Mouse (Mus musculus): ENCODE data around the gene Mindy4.
A peak's percentile ranks its signal among the peaks of the same experiment; 100 is the strongest.

The Mindy4 gene

GRCm38 (mm10) chr6:55338934-55339825 is 136.0 kb downstream of the Mindy4 start:
- no peak for DNase-seq (ENCODE audit: low read depth, low spot score)

GRCm38 (mm10) chr6:55341688-55342087 is 138.5 kb downstream of the Mindy4 start:
- DNase-seq (ENCODE audit: low read depth, low spot score), result no peak

- DNase-seq (ENCODE audit: low read depth, low spot score), result no peak
Measured at GRCm38 (mm10) chr6:55342328-55342727, 139.1 kb downstream of the Mindy4 start.

- no peak for DNase-seq (ENCODE audit: low read depth, low spot score)
Measured at GRCm38 (mm10) chr6:55343446-55343845, 140.3 kb downstream of the Mindy4 start.

- no peak for DNase-seq (ENCODE audit: low read depth, low spot score)
Measured at GRCm38 (mm10) chr6:55344291-55345016, 141.3 kb downstream of the Mindy4 start.

GRCm38 (mm10) chr6:55345264-55345663 is 142.1 kb downstream of the Mindy4 start:
- DNase-seq (ENCODE audit: low read depth, low spot score), result no peak

GRCm38 (mm10) chr6:55346491-55346890 is 143.3 kb downstream of the Mindy4 start:
- DNase-seq (ENCODE audit: low read depth, low spot score), result no peak

GRCm38 (mm10) chr6:55347711-55348571 is 144.8 kb downstream of the Mindy4 start:
- no peak for DNase-seq (ENCODE audit: low read depth, low spot score)

- DNase-seq (ENCODE audit: low read depth, low spot score), result no peak
Measured at GRCm38 (mm10) chr6:55349231-55349630, 146.0 kb downstream of the Mindy4 start.

GRCm38 (mm10) chr6:55350383-55350952 is 147.3 kb downstream of the Mindy4 start:
- DNase-seq (ENCODE audit: low read depth, low spot score), result no peak

- no peak for DNase-seq (ENCODE audit: low read depth, low spot score)
Measured at GRCm38 (mm10) chr6:55351712-55352111, 148.5 kb downstream of the Mindy4 start.

- no peak for DNase-seq (ENCODE audit: low read depth, low spot score)
Measured at GRCm38 (mm10) chr6:55353711-55354445, 150.7 kb downstream of the Mindy4 start.

GRCm38 (mm10) chr6:55354456-55355117 is 151.4 kb downstream of the Mindy4 start:
- DNase-seq (ENCODE audit: low read depth, low spot score), result no peak

GRCm38 (mm10) chr6:55355575-55355974 is 152.4 kb downstream of the Mindy4 start:
- no peak for DNase-seq (ENCODE audit: low read depth, low spot score)

GRCm38 (mm10) chr6:55356017-55356703 is 153.0 kb downstream of the Mindy4 start:
- DNase-seq (ENCODE audit: low read depth, low spot score), result no peak

GRCm38 (mm10) chr6:55356976-55357635 is 153.9 kb downstream of the Mindy4 start:
- no peak for DNase-seq (ENCODE audit: low read depth, low spot score)

GRCm38 (mm10) chr6:55357636-55358031 is 154.5 kb downstream of the Mindy4 start:
- DNase-seq (ENCODE audit: low read depth, low spot score), result no peak

GRCm38 (mm10) chr6:55358731-55359143 is 155.6 kb downstream of the Mindy4 start:
- peak; percentile 35 for DNase-seq (ENCODE audit: low read depth, low spot score)

GRCm38 (mm10) chr6:55362663-55363062 is 159.5 kb downstream of the Mindy4 start:
- no peak for DNase-seq (ENCODE audit: low read depth, low spot score)

Data from embryo, embryonic 11.5 days (tissue).